Mouse (Mus musculus) lung, embryonic 15.5 days (tissue): ENCODE measurements around the gene Arhgef3. TPM values are rescaled to one million over a fixed set of nuclear protein-coding genes. Genes with fewer than 3 reads are reported as not detected.

Source experiments
- ATAC-seq: fragments of 200-750 bp; cut with Nextera tagmentation; 2 replicates; pipeline ENCODE4 v1.8.0; 2017; ENCODE audit warnings: moderate number of reproducible peaks, borderline replicate concordance; ENCODE audit not compliant: low FRiP score, low TSS enrichment; ENCODE audit errors: extremely low read depth
- H3K27ac ChIP-seq: fragments of 300-500 bp; sonication (generic); 2 replicates; pipeline ENCODE4 v1.5.1; 2015; ENCODE audit warnings: moderate library complexity, mild to moderate bottlenecking, inconsistent platforms
- H3K27me3 ChIP-seq: fragments of 300-500 bp; sonication (generic); 2 replicates; pipeline ENCODE4 v1.6.1; 2015; ENCODE audit warnings: inconsistent platforms
- H3K36me3 ChIP-seq: fragments of 300-500 bp; sonication (generic); 2 replicates; pipeline ENCODE4 v1.6.1; 2015; ENCODE audit warnings: inconsistent platforms
- H3K4me1 ChIP-seq: fragments of 300-500 bp; sonication (generic); 2 replicates; pipeline ENCODE4 v1.6.1; 2015; ENCODE audit warnings: inconsistent platforms
- H3K4me2 ChIP-seq: fragments of 300-500 bp; sonication (generic); 2 replicates; pipeline ENCODE4 v1.6.1; 2015; ENCODE audit warnings: inconsistent platforms, mild to moderate bottlenecking, moderate library complexity
- H3K4me3 ChIP-seq: fragments of 300-500 bp; sonication (generic); 2 replicates; pipeline ENCODE4 v1.5.1; 2015; ENCODE audit warnings: mild to moderate bottlenecking, inconsistent platforms
- H3K9ac ChIP-seq: fragments of 300-500 bp; sonication (generic); 2 replicates; pipeline ENCODE4 v1.6.1; 2015; ENCODE audit warnings: inconsistent platforms
- H3K9me3 ChIP-seq: fragments of 300-500 bp; sonication (generic); 2 replicates; pipeline ENCODE4 v1.6.1; 2016; ENCODE audit warnings: inconsistent platforms
- WGBS: fragments of 180-500 bp; shearing (Covaris S2); methylation state at CpG from one replicate; pipeline ENCODE4 v1.1.7; 2015; 5-methylcytosine and 5-hydroxymethylcytosine counted together
- polyA plus RNA-seq: library from polyadenylated mRNA; unstranded; fragments of >200 nt; fragmentation: Nextera tagmentation; extraction: Ambion mirVana; gene quantifications from 2 replicates; pipeline ENCODE4 v1.2.1, GENCODE M21; 2015

Gene Arhgef3
- polyA plus RNA-seq, 1 experiment from 2014 or later = 10.9 TPM

DNA sequence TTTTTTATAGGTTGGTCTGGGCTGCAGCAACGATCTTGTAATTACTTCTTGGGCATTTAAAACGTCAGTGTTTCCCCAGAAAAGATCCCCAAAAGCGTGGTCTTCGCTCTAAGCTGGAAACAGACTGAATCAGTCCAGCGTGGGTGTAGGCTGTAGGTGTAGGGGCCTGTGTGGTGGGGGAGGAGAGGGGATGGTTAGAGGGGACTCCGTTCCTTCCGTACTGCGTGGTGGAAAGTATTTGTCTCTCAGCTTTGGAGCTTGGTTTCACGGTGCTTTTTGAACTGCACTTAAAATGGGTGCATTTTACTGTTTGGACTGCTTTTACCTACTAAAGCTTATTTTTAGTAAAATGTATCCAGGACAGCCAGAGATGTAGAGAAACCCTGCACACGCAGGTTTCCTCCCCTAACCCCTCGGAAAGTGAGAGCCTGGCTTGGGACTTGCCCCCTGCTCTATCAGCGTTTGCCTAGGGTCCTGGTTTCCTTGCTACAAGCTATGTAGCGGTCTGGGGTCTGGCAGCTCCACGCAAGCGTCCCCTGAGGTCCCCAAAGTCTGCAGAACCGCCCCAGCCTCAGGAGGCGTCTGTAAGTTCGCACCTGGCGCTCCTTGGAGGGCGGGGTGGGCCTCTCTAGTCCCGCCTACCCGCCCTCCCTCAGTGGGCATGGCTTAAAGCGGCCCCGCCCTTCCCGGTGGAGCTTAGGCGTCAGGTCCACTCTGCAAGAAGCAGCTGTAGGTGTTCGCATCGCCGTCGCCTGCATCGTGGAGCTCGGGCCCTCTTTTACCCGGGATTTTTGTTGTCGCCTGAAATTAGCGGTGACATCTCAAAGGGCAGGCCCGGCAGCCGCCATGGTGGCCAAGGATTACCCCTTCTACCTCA is 220.9 kb downstream of the Arhgef3 start:
- Histone ChIP-seq H3K9me3 (no peaks in the 10 kb centered on the region), H3K9ac (peak overlapping the region; percentile 29), H3K4me1 (0 out of 2 replicates have a peak, but pooled peaks cover 13% of the 10 kb centered on the region), H3K27ac (no peak overlapping the region), H3K36me3 (no peaks in the 10 kb centered on the region), H3K4me2 (peak overlapping the region; percentile 99), H3K27me3 (peaks cover 23% of the 10 kb centered on the region), H3K4me3 (peak overlapping the region; percentile 55)
- peak; percentile 90 for ATAC-seq
- WGBS = 3% methylated on average over 37 of the region's 37 CpGs

DNA sequence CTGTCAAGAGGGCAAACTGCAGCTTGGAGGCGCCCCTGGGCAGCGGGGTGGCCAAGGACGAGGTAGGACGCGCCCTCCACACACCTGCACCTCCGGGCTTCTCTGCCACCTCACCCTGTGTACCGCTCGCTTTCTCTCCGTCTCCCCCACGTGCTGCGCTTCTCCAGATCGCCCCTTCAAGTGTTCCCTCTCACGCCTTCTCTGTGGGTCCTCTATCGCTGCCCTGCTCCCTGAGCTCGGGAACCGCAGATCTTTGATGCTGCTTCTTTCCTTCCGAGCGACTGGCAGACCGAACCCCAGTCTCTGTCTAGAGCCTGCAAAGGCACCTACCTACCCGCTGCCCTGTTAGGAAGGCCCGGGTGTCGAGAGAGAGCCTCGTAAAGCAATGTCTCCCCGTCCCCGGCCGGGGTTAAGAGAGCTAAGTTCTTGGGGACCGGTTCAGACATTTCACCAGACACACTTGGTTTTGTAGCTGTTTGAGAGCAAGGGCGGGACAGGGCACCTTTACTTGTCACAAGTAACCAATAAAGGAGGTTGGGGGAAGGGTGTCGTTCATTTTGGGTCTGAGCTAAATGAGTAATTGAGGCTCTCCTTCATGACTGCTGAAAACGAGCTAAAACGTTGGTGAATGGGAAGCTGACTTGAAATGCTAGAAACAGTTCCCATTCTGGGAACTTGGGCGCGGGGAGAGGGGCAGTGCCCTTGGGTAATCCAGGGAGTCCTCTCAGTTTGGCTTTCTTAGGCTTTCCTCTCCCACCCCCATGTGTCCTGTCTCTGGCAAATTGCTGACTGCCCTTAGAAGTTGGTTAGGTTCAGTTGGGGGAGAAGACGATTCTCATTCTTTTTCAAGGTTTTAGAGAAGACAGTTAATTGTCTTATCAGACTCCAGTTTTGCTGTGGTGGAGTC is 221.8 kb downstream of the Arhgef3 start:
- ATAC-seq = peak; percentile 40; the same call in 1 of the 2 replicates
- WGBS = 4% methylated on average over 34 of the region's 34 CpGs

DNA sequence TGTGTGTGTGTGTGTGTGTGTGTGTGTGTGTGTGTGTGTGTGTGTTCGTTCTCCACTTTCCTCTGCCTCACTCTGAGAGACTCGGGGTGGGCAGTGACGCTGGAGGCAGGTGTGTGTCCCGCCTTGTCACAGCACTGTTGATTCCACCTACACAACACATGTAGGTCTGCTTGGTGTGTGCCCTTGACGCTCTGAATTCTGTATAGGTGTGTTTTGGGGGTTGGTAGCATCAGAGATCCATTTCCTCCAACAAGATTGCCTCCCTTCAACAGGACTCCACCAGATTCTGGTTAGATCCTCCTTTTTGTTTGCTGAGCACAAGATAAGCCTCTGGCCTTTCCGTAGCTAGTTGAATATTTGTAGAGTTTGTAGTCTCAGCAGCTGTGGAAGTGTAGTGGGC is 222.5 kb downstream of the Arhgef3 start:
- Histone ChIP-seq H3K27ac (no peak overlapping the region), H3K4me3 (peak overlapping the region; percentile 55; the same call in 1 of the 2 replicates), H3K27me3 (peaks cover 23% of the 10 kb centered on the region), H3K36me3 (no peaks in the 10 kb centered on the region), H3K9ac (no peak overlapping the region), H3K9me3 (no peaks in the 10 kb centered on the region), H3K4me1 (0 out of 2 replicates have a peak, but pooled peaks cover 13% of the 10 kb centered on the region), H3K4me2 (peak overlapping the region; percentile 99)
- no peak for ATAC-seq
- 43% methylated on average over 6 of the region's 6 CpGs for WGBS

More for the DNA sequence above, 221.8 kb downstream of the Arhgef3 start:
- no peaks in the 10 kb centered on the region for H3K9me3 ChIP-seq
- H3K27ac ChIP-seq = no peak overlapping the region
- H3K4me3 ChIP-seq = peak overlapping the region; percentile 55
- peak overlapping the region; percentile 99 for H3K4me2 ChIP-seq
- H3K9ac ChIP-seq = peak overlapping the region; percentile 29
- peaks cover 23% of the 10 kb centered on the region for H3K27me3 ChIP-seq
- no peaks in the 10 kb centered on the region for H3K36me3 ChIP-seq
- 0 out of 2 replicates have a peak, but pooled peaks cover 13% of the 10 kb centered on the region for H3K4me1 ChIP-seq

DNA sequence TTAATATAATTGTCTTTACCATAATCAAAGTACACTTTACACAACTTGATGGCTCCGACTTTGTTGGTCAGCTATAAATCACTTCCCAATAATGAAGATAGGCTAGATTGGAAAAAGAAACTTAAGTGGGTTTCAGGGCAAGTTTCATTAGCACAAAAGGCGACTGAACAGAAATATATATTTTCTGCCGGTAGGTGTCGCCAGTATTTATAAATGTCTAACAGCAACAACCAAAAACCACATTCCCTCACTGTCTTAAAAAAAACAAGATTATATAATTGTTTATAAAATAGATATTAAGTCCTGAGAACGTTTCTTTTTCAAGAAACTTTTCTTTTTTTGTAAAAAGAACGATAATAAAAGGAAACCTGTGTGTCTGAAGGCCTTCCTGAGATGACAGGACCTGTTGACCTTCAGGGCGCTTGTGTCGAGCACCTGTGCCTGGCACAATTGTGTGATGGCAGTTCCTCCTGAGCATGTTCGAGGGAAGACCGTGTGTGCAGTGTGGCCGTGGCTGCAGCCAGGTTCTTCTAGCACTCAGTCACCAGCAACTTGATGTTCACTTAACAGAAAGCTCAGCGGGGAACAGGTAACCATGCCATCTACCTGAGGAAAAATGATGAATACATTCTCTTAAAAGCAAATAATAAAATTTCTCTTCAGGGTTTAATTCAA is 223.5 kb downstream of the Arhgef3 start:
- H3K4me3 ChIP-seq = no peak overlapping the region
- peaks cover 23% of the 10 kb centered on the region for H3K27me3 ChIP-seq
- ATAC-seq = no peak
- H3K9me3 ChIP-seq = no peaks in the 10 kb centered on the region
- H3K36me3 ChIP-seq = no peaks in the 10 kb centered on the region
- no peak overlapping the region for H3K4me2 ChIP-seq
- 0 out of 2 replicates have a peak, but pooled peaks cover 13% of the 10 kb centered on the region for H3K4me1 ChIP-seq
- no peak overlapping the region for H3K27ac ChIP-seq
- no peak overlapping the region for H3K9ac ChIP-seq
- WGBS = 35% methylated on average over 12 of the region's 12 CpGs

DNA sequence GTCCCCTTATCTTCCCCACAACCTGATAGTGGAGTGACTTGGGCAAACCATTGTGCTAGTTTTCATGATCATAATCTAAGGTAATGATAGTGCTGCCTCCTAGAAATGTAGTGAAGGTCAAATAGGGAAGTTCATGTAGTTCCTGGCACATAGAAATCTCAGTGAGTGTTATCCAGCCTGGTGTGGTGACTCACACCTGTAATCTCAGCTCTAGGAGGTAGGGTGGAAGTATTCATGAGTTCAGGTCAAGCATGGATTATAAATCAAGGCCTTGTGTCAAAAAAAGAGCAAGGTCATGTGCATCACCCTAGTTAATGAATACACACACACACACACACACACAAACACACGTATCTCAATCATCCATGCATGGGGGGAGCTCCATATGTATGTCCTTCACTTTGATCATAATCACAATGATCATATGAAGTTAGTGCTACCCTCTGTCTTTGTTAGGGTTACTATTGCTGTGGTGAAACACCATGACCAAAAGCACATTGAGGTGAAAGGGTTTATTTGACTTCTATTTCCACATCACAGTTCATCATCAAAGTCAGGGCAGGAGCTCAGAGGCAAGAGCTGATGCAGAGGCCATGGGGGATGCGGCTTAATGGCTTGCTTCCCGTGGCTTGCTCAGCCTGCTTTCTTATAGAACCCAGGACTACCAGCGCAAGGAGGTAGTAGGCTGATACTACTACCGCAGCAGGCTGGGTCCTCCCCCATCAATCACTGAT is 226.2 kb downstream of the Arhgef3 start:
- 64% methylated on average over 5 of the region's 5 CpGs for WGBS
- no peak overlapping the region for H3K27ac ChIP-seq
- H3K4me1 ChIP-seq = peaks cover 7% of the 10 kb centered on the region; the same call in 1 of the 2 replicates
- H3K36me3 ChIP-seq = no peaks in the 10 kb centered on the region
- H3K9me3 ChIP-seq = no peaks in the 10 kb centered on the region
- no peak overlapping the region for H3K9ac ChIP-seq
- H3K27me3 ChIP-seq = peaks cover 17% of the 10 kb centered on the region; the same call in 1 of the 2 replicates
- no peak overlapping the region for H3K4me2 ChIP-seq
- no peak for ATAC-seq
- no peak overlapping the region for H3K4me3 ChIP-seq

DNA sequence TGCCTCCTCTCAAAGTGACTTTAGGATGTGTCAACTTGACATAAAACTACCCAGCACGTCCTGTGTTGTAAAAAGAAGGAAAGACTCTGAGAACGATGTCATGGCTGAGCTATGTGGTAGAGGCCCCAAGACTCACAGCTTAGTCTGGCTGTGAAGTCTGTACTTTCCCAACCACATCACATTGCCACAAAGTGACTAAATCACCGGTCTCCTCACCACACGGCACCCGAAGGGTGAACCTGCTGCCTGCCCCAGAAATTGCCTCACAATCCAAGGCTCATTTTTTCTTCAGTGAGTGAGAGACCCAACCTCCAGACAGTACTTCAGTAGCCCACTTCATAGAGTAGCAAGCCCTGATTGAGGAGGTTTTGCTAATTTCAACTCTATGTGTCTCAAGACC is 226.8 kb downstream of the Arhgef3 start:
- no peaks in the 10 kb centered on the region for H3K9me3 ChIP-seq
- no peak overlapping the region for H3K4me2 ChIP-seq
- no peak for ATAC-seq
- peaks cover 11% of the 10 kb centered on the region; the same call in 1 of the 2 replicates for H3K27me3 ChIP-seq
- peaks cover 4% of the 10 kb centered on the region; the same call in 1 of the 2 replicates for H3K4me1 ChIP-seq
- no peak overlapping the region for H3K9ac ChIP-seq
- no peaks in the 10 kb centered on the region for H3K36me3 ChIP-seq
- no peak overlapping the region for H3K4me3 ChIP-seq
- no peak overlapping the region for H3K27ac ChIP-seq
- WGBS = 54% methylated on average over 5 of the region's 5 CpGs

DNA sequence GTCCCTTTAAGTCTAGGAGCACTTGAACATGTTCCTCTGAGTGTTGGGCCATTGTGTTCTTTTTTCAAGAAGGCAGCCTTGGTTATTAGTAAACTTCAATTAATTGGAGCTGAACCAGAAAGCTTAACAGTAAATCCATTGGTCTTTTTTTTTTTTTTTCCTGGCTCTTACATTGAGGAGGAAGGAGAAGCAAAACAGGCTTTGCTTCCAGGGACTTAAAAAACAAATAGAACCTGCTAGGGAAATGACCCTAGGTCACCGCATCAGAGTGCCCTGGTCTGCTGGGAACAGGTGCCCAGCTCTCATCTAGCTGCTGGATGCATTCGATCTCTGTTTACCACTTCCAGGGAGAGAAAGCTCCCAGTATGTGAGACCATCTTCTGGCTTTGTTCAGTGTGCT is 227.8 kb downstream of the Arhgef3 start:
- Histone ChIP-seq H3K27ac (no peak overlapping the region), H3K4me3 (no peak overlapping the region), H3K9me3 (no peaks in the 10 kb centered on the region), H3K4me1 (peaks cover under 1% of the 10 kb centered on the region; the same call in 1 of the 2 replicates), H3K9ac (no peak overlapping the region), H3K27me3 (peaks cover 1% of the 10 kb centered on the region; the same call in 1 of the 2 replicates), H3K36me3 (no peaks in the 10 kb centered on the region), H3K4me2 (no peak overlapping the region)
- no peak for ATAC-seq
- WGBS = 49% methylated on average over 2 of the region's 2 CpGs

DNA sequence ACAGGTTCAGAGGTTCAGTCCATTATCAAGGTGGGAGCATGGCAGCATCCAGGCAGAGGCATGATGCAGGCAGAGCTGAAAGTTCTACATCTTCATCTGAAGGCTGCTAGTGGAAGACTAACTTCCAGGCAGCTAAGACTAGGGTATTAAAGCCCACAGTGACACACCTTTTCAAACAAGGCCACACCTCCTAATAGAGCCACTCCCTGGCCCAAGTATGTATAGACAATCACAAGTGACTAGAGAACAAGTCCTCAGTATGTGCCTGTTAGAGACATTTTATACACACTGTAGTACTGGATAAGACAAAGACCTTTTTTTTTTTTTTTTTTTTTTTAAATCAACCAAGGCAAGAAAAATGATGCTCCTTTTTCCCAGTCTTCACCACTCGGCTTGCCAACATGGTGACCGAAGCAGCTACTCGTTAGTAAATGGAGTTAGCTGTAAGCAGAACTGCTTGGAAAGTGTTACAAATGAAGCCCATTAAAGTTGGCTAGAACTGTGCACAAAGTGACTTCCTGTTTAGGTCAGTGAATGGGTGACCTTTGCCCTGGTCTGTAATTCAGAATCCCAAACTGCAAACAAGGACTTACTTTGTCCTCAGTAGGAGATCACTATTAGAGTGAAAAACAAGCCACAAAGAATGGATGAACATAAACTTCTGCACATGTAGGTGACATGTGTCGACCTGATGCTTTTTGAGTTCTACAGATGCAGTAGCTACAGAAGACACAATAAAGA is 229.7 kb downstream of the Arhgef3 start:
- no peak for ATAC-seq
- H3K4me3 ChIP-seq = no peak overlapping the region
- no peaks in the 10 kb centered on the region for H3K9me3 ChIP-seq
- no peaks in the 10 kb centered on the region for H3K27me3 ChIP-seq
- H3K36me3 ChIP-seq = no peaks in the 10 kb centered on the region
- no peak overlapping the region for H3K4me2 ChIP-seq
- WGBS = 73% methylated on average over 4 of the region's 4 CpGs
- no peaks in the 10 kb centered on the region; the same call in 1 of the 2 replicates for H3K4me1 ChIP-seq
- no peak overlapping the region for H3K9ac ChIP-seq
- no peak overlapping the region for H3K27ac ChIP-seq

DNA sequence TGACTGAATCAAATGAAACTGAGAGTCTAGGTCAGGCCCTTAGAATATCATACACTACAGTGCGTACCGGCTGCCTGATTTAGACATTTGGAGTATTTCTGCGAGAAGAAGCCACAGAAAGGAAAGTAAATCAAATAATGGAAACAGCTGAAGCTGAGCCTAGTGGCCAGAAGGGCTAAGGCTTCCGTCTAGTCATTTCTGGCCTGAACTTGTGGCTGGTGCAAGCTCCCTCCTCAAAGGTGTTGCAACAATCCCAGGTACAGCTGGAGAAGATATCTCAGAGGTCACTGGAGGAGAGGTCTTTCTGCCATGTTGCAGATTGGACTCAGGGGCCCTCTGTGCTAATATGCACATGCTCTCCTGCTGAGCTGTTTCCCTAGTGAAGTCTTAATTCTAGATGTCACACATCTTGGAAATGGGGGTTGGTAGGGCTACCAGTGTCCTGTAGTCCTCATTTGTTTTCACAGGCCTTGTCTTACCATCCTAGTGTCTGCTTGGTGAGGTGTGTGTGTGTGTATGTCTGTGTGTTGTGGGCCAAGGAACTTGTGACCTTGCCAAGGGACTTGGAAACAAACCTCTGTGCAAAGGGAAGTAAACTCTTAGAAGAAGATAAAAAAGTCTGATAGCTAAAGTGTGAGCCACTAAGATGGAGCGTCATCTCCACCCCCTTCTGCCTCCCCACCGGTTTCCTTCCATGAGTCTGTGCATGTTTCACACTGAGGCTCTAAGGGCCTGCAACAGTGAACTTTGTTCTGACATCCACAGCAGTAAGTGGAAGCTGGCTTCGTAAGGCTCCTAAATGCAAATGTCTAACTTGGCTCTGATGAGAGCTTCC is 230.6 kb downstream of the Arhgef3 start:
- H3K9me3 ChIP-seq = no peaks in the 10 kb centered on the region
- H3K36me3 ChIP-seq = no peaks in the 10 kb centered on the region
- 73% methylated on average over 7 of the region's 7 CpGs for WGBS
- H3K9ac ChIP-seq = no peak overlapping the region
- no peak overlapping the region for H3K4me3 ChIP-seq
- H3K4me1 ChIP-seq = peaks cover 2% of the 10 kb centered on the region
- no peaks in the 10 kb centered on the region for H3K27me3 ChIP-seq
- H3K27ac ChIP-seq = no peak overlapping the region
- no peak for ATAC-seq
- H3K4me2 ChIP-seq = no peak overlapping the region

DNA sequence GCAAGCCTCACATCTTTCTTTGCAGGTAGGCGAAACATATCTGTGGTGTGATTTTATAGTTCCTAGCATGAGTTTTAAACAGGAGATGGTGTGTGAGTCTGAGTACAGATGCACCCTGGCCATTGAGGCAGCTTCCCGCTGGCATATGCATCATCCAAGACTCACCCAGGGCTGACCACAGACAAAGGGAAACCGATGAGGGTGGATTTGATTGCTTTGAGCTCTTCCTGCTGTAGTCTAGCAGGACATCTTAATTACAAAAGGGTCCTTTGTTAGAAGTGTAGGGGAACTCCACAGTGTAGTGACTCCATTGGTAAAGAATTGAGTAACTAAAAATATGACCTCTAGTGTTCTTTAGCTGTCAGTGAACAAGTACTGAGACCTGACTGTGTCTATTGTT is 232.5 kb downstream of the Arhgef3 start:
- WGBS = 59% methylated on average over 3 of the region's 3 CpGs
- Histone ChIP-seq H3K4me1 (peaks cover 22% of the 10 kb centered on the region), H3K27ac (no peak overlapping the region), H3K9ac (no peak overlapping the region), H3K27me3 (no peaks in the 10 kb centered on the region), H3K4me2 (no peak overlapping the region), H3K4me3 (no peak overlapping the region), H3K36me3 (no peaks in the 10 kb centered on the region), H3K9me3 (no peaks in the 10 kb centered on the region)
- no peak for ATAC-seq
